Mouse (Mus musculus) liver, adult 2 months (tissue): ENCODE results near the gene Prss21.

Source experiments
- CTCF ChIP-seq: fragments of 200-500 bp; IDR thresholded peaks from 2 replicates; pipeline ENCODE4 v1.5.1; 2011; ENCODE audit warnings: low read depth, low read length, control low read depth
- POLR2A ChIP-seq: fragments of 200-500 bp; IDR thresholded peaks from 2 replicates; pipeline ENCODE4 v1.6.1; 2011; ENCODE audit warnings: low read length, control low read depth; ENCODE audit not compliant: insufficient read depth; ENCODE audit errors: extremely low read depth

- TF ChIP-seq CTCF: no peak
- no peak for TF ChIP-seq POLR2A
Measured at GRCm38 (mm10) chr17:23862926-23863325, 4.9 kb upstream of the Prss21 start.
